Mouse (Mus musculus) forebrain, embryonic 10.5 days (tissue): ENCODE results near the gene Tmc1. TPM values are rescaled to one million over a fixed set of nuclear protein-coding genes. Genes with fewer than 3 reads are reported as not detected.

Experiments
- DNase-seq: peaks from one replicate; pipeline ENCODE4 v3.0.0-alpha.2; 2017; ENCODE audit warnings: low spot score; ENCODE audit errors: extremely low spot score
- H3K27ac ChIP-seq: fragments of 300-500 bp; sonication (generic); 2 replicates; pipeline ENCODE4 v1.5.1; 2016; ENCODE audit warnings: mild to moderate bottlenecking
- H3K27me3 ChIP-seq: fragments of 300-500 bp; sonication (generic); 2 replicates; pipeline ENCODE4 v1.6.1; 2016; ENCODE audit warnings: mild to moderate bottlenecking; ENCODE audit not compliant: poor library complexity, severe bottlenecking
- H3K36me3 ChIP-seq: fragments of 300-500 bp; sonication (generic); replicated peaks from 2 replicates; pipeline ENCODE4 v1.6.1; 2016; ENCODE audit warnings: mild to moderate bottlenecking, moderate library complexity
- H3K4me1 ChIP-seq: fragments of 300-500 bp; sonication (generic); 2 replicates; pipeline ENCODE4 v1.6.1; 2016
- H3K4me3 ChIP-seq: fragments of 300-500 bp; sonication (generic); 2 replicates; pipeline ENCODE4 v1.5.1; 2016; ENCODE audit warnings: mild to moderate bottlenecking, moderate library complexity
- H3K9me3 ChIP-seq: fragments of 300-500 bp; sonication (generic); 2 replicates; pipeline ENCODE4 v1.6.1; 2016; ENCODE audit warnings: mild to moderate bottlenecking, moderate library complexity
- WGBS: fragments of 180-500 bp; shearing (Covaris S2); methylation state at CpG from one replicate; pipeline ENCODE4 v1.1.7; 2016; 5-methylcytosine and 5-hydroxymethylcytosine counted together
- polyA plus RNA-seq: library from polyadenylated mRNA; unstranded; fragments of >200 nt; fragmentation: Nextera tagmentation; extraction: Ambion mirVana; gene quantifications from 2 replicates; pipeline ENCODE4 v1.2.1, GENCODE M21; 2016

Tmc1 gene
- polyA plus RNA-seq, 1 experiment from 2014 or later: 0.04 TPM

GRCm38 (mm10) chr19:20792811-20793210 lies 161.2 kb downstream of the Tmc1 start:
- no peak for DNase-seq
- H3K36me3 ChIP-seq: no peaks in the 10 kb centered on the region
- no peak overlapping the region for H3K4me3 ChIP-seq
- no peak overlapping the region for H3K27ac ChIP-seq
- H3K9me3 ChIP-seq: no peaks in the 10 kb centered on the region
- WGBS: 94% methylated on average over 2 of the region's 2 CpGs
- H3K4me1 ChIP-seq: no peaks in the 10 kb centered on the region
- H3K27me3 ChIP-seq: no peaks in the 10 kb centered on the region

DNA sequence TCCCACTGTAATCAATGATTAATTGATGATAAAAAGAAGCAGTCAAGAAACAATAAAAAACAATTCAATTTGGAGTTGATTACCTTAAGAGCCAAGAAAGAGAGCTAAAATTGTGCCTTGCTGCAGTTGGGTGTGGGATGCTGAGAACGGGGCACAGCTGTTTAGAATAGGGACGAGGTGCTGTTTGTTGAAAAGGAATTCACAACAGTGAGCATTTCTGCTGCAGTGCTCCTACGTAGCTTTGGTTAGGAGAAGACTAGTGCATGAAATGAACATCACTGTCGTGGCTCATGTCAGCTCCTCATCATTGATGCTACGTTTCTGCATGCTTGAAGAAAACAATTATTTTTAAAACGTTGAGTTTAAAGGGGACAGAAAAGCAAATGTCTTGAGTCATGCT lies 166.7 kb downstream of the Tmc1 start:
- Histone ChIP-seq H3K27ac (no peak overlapping the region), H3K9me3 (no peaks in the 10 kb centered on the region), H3K27me3 (no peaks in the 10 kb centered on the region), H3K4me3 (no peak overlapping the region), H3K4me1 (no peaks in the 10 kb centered on the region), H3K36me3 (no peaks in the 10 kb centered on the region)
- DNase-seq: no peak
- WGBS: 91% methylated on average over 6 of the region's 6 CpGs

DNA sequence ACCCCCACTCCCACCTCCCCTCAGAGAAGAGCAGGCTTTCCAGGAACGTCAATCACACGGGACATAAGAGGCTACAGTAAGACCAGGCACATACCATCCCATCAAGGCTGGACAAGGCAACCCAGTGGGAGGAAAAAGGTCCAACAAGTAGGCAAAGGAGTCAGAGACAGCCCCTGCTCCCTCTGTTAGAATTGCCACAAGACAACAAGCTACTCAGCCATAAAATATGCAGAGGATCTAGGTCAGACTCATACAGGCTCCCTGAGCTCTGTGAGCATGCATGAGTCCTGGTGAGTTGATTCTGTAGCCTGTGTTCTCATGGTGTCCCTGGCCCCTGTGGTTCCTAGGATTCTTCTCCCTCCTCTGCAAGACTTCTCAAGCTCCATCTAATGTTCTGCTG lies 178.3 kb downstream of the Tmc1 start:
- Histone ChIP-seq H3K27ac (no peak overlapping the region), H3K4me1 (no peaks in the 10 kb centered on the region), H3K27me3 (no peaks in the 10 kb centered on the region), H3K36me3 (no peaks in the 10 kb centered on the region), H3K9me3 (no peaks in the 10 kb centered on the region), H3K4me3 (no peak overlapping the region)
- WGBS: 77% methylated on average over 2 of the region's 2 CpGs
- no peak for DNase-seq

- no peak overlapping the region for H3K4me3 ChIP-seq
- no peaks in the 10 kb centered on the region for H3K4me1 ChIP-seq
- WGBS: 93% methylated on average over 7 of the region's 7 CpGs
- no peak overlapping the region for H3K27ac ChIP-seq
- H3K36me3 ChIP-seq: no peaks in the 10 kb centered on the region
- no peaks in the 10 kb centered on the region for H3K9me3 ChIP-seq
- DNase-seq: no peak
- no peaks in the 10 kb centered on the region for H3K27me3 ChIP-seq
Measured at GRCm38 (mm10) chr19:20773941-20774340, 180.1 kb downstream of the Tmc1 start.

DNA sequence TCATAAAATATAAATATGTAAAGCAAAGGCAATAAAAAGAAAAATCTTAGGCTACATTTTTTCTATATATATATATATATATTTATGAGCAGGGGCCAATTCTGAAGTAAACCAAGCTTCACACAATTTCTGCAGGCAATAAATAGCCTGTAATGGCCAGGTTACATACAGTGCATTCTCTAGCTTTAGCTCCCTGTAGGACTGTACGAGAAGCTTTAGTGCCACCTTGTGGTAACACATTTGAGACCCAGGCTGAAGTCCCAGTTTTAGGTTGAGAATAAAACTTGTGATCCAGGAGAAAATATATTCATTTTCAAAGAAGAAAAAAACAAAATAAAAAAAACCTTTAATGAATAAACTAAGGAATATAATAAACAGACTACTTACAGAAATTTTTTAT lies 189.8 kb downstream of the Tmc1 start:
- WGBS: 24% methylated on average over 1 of the region's 1 CpGs
- DNase-seq: no peak
- no peak overlapping the region for H3K4me3 ChIP-seq

GRCm38 (mm10) chr19:20761675-20762426 lies 192.2 kb downstream of the Tmc1 start:
- WGBS: 82% methylated on average over 4 of the region's 4 CpGs
- Histone ChIP-seq H3K4me3 (no peak overlapping the region), H3K9me3 (no peaks in the 10 kb centered on the region), H3K36me3 (no peaks in the 10 kb centered on the region), H3K4me1 (no peaks in the 10 kb centered on the region), H3K27me3 (no peaks in the 10 kb centered on the region), H3K27ac (no peak overlapping the region)
- no peak for DNase-seq

More for the DNA sequence above, 189.8 kb downstream of the Tmc1 start:
- Histone ChIP-seq H3K4me1 (no peaks in the 10 kb centered on the region), H3K27me3 (no peaks in the 10 kb centered on the region), H3K36me3 (no peaks in the 10 kb centered on the region), H3K9me3 (no peaks in the 10 kb centered on the region), H3K27ac (no peak overlapping the region)

GRCm38 (mm10) chr19:20761119-20761518 lies 192.9 kb downstream of the Tmc1 start:
- 84% methylated on average over 3 of the region's 3 CpGs for WGBS
- DNase-seq: no peak

GRCm38 (mm10) chr19:20744630-20745029 lies 209.4 kb downstream of the Tmc1 start:
- Histone ChIP-seq H3K36me3 (no peaks in the 10 kb centered on the region), H3K4me1 (no peaks in the 10 kb centered on the region), H3K9me3 (no peaks in the 10 kb centered on the region), H3K27ac (no peak overlapping the region), H3K27me3 (no peaks in the 10 kb centered on the region), H3K4me3 (no peak overlapping the region)
- DNase-seq: no peak
- WGBS: 91% methylated on average over 1 of the region's 1 CpGs

More at GRCm38 (mm10) chr19:20761119-20761518, 192.9 kb downstream of the Tmc1 start:
- H3K9me3 ChIP-seq: no peaks in the 10 kb centered on the region
- no peak overlapping the region for H3K4me3 ChIP-seq
- H3K27ac ChIP-seq: no peak overlapping the region
- no peaks in the 10 kb centered on the region for H3K4me1 ChIP-seq
- H3K36me3 ChIP-seq: no peaks in the 10 kb centered on the region
- no peaks in the 10 kb centered on the region for H3K27me3 ChIP-seq

Other genes starting within 250 kb of the Tmc1 start
- 0.92 and 3.7 TPM in 2 replicates for gene Aldh1a7, start 226.6 kb downstream of the Tmc1 start, polyA plus RNA-seq